Mouse (Mus musculus) c-Kit-positive CD71-positive TER-119-negative erythroid progenitor cells, embryonic 14.5 days (primary cell): Measurements from ENCODE around the gene Qser1.

ENCODE experiments used
- DNase-seq: peaks from one replicate; pipeline ENCODE4 v3.0.0-alpha.2; 2013; ENCODE audit warnings: low read depth

The Qser1 gene

DNA sequence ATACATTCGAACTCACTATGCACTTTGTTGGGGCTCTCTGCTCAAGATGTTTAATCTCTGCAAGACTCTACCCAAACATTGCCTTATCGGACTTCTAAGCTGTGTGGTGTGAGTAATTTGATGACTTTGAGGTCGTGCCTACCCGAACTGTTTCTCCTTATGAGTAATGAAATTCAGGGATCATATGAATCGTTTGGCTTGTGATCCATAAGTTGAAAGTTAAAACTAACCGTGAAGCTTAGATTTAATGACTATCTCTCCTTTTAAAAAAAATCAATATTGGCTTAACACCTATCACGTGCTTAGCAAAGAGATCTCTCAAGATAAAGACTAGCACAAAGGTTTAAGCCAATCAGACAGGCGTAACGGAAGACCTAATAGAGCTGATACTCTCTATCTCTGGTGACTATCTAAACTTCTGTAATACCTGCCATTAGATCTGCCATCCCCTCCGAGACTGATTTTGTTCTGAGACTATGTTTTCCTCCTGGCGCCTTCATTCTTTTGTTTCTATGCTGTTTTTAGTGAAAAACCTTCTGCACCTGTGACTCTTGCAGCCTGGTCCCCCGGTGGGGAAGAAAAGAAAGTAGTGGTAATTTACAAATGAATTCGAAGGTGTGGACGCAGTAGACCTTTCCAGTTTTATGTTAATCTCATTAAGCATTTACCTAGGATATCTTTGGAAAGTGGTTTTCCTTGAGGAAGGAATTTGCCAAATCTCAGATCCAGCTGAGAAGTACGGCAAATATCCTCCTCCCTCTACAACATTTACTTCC lies 1.2 kb upstream of the Qser1 start:
- no peak for DNase-seq

DNA sequence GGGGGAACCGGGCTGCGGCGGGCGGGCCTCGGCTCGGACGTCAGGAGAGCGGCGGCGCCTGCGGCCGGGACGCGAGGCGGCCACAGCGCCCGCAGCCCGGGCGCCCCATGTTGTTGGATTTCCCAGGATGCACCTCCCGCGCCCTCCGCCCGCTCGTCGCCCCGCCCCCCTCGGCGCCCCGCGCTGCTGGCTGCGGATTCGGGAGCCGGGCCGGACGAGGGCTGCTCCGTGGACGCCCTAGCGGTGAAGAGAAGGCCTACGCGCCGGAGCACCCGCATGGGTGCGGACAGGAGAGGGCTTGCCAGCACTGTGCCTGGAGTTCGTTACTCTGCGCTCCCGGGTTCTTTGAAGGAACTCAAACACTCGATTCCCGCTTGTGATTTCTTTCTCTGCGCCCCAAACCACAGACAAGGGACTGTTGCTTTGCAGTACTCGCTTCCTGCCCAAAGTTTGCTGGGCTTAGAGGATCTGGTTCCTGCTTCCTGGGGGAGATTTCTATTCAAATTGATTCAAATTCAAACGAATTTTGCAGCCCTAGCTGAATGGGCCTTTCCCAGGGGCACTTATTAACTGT lies 393 bp upstream of the Qser1 start:
- DNase-seq, result peak; percentile 71

DNA sequence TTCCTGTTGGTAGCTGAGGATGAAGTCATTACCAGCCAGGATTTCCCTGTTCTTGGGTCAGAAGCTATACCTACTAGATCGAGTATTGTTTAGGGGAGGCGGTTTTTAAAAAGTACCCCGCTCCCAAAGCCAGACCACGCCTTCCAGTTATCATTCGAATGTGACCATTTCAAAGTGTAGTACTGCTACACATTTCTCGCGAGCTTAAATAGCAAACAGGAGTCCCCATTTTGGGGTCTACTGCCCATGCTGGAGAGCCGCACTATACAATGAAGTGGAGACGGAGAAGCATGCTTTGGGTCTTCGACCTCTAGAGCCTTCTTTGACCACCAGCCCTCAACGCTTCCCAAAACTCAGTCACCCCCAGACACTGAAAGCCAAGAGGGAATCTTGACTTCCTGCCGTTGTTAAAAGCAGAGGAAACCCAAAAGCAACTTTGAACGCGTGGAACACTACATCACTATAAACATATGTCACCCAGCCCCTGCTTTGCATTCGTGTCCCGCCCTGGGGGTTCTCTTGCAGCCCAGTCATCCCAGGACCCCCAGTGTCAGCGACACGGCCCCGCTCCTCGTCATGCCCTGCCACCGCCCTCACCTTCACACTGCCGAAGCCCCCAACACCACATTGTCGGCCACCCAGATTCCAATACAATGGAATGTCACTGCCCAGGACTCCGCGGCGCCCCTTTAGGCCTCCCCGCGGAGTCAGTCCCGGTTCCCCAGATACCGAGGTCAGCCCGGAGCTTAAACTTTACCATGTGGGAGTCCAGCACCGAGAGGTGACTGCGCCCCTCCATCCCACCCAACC lies 794 bp downstream of the Qser1 start:
- DNase-seq, result peak; percentile 60

DNA sequence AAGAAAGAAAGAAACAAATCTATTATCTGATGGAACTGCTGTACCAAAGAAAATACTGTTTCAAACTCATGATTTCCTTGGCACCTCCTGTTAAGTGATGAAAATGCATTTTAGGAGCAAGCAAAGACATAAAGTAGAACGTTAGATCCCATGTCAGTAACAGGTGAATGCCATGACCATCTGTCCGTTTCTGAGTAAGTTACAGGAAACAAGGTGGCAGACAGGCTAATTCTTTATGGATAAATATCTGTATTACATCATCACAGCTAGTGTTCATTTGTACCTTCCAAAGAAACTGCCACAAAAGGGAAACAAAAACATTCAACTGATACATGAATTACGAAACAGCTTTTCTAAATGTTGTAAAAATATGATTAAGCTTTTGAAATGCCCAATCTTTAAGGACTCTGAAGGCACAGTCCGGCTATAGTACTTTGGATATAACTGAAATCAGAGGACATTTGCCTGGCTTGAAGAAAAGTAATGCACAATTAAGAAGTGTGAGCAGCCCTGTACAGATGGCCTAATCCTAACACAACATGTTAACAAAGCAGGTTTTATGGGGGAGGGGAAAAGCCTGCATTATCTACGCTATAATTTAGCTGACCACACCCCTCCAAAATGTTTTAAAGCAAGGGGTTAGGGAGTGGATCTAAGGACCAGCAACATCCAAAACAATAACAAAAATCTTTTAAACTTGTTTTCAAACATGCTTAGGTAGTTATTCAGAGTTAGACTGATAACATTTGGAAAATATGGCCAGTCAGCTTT lies 2.2 kb downstream of the Qser1 start:
- no peak for DNase-seq

DNA sequence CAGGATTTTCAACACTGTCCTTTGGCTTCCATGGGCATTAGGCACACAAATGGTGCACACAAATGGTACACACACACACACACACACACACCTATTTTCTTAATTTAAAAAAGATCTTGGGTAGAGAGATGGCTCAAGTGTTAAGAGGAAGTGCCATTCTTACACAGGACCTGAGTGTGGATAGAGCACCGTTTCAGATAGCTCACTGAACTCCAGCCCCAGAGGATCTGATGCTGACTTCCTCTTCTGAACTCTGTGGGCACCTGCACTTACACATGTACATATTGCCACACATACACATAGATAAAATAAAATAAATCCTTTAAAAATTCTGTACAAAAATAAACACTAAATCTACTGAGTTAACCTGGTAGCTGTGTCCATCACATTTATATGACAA lies 11.1 kb downstream of the Qser1 start:
- DNase-seq, result no peak

DNA sequence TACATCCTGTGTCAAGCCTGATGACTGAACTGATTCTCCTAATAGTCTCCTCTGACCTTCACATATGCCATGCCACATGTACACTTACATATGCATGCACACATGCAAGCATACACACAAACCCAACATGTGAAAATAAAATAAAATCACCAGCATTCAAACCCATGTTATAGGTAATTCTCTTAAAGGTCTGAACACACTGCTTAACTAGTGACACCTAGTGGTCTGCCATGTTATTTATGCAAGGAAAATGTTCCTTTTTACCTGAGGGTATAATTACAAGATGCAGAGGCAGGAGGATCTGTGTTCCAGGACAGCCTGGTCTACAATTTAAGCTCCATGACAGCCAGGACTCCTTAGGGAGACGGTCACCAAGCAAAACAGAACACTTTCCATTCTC lies 41.8 kb downstream of the Qser1 start:
- DNase-seq, result peak; percentile 19

DNA sequence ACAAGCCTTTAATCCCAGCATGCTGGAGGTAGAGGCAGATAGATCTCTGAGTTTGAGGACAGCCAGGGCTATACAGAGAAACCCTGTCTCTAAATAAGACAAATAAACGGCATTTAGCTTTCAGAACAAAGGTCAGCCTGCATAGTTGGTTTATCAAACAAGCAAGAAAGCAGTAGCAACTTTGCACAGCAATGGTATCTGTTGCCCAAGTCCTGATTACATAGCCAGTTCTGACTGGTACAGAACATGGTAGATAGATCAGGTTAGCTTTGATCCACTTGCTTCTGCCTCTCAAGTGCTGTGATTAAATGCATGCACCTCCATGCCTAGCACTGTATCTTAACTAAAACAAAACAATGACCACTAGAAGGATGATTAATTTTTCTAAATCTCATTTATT lies 47.9 kb downstream of the Qser1 start:
- no peak for DNase-seq

DNA sequence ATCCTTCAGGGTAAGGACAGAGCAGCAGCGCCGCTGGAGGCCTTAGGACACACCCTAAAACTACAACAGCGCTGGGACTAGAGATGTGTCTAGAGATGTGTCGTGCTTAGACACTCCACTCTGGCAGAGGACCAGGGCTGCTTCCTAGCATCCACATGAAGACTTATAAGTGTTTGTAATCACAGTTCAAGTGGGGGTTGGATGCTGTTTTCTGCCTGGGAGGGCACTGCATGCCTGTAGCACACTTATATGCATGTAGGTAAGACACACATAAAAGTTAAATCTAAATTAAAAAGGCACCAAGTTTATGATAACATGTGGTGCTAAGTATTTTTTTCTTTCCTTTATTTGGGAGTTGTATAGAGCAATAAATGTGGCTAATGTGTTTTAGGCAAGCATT lies 52.5 kb downstream of the Qser1 start:
- DNase-seq, result no peak

DNA sequence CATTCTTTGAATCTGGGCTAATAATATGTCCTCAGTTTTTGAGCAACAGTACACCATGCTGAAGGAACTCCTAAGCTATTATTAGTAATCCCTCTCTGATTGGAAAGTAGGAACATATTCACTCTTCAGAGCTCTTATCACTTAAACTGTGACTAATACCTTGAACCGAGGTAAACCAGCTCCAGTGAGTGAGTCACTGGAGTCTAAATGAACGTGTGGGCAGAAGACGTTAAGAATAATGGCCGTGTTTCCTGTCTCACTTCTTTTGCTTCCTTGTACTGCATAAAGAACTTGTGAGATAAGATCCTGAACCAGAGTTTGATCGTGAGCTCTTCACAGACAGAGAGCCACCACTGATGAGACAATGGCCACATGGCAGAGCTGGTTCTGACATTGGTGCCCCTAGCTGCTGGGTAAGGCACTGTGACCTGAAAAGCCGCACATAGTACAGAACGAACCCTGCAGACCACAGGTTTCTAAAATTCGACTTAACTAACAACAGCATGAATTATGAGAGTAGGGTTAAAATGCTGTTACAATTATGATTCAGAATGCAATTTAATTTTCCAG lies 53.3 kb downstream of the Qser1 start:
- no peak for DNase-seq

DNA sequence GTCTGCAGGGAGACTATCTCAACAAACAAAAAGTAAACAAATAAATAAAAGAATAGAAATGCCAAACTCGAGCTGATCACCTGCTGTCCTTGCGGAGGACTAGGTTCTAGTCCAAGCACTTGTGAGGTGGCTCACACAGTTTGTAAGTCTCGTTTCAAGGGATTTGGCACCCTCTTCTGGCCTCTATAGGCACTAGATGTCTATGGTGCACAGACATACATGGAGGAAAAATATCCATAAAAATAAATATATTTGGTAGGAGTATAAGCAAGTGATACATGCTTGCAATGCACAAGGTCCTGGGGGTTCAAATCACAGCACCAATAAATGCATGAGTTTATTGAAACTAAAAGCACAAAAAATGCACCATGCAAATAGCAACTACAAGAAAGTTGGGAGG lies 65.9 kb downstream of the Qser1 start:
- DNase-seq, result peak; percentile 29

DNA sequence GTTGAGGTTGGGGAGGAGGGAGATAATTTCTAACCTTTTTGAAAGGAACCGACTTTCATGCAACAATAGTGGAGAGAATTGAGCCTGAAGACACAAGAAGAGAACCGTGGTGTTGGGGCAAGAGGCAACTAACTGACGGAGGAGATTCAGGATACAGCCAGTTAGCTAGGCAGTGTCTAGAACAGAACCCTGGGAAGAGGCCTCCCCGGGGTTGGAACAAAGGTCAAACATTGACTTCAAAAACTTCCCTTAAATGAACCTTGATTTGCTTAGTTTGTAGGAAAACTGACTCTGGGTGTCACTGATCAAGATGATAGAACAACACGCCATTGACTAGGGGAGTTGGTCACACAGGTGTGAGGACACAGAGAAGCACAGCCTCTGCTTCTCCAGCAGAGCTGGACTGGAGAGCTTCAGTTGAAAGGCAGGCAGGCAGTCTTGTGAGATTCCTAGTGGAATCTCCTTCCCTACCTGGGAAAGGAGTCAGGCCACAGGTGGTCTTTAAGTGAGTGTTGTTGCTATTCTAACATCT lies 67.8 kb downstream of the Qser1 start:
- DNase-seq, result no peak

DNA sequence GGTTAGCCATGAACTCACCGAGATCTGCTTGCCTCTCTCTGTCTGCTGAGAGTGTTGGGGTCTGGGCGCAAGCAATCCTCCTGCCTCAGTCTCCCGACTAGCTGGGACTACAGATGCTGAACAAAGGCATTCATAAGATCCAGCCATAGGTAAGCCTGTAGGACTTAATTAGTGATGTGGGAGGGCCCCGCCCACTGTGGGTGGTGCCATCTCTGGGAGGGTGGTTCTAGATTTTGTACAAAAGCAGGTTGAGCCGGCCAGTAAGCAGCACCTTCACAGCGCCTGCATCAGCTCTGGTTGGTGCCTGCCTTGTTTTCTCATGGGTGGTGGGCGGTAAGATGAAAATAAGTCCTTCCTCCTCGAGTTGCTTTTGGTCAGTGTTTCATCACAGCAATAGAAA lies 70.3 kb downstream of the Qser1 start:
- peak; percentile 56 for DNase-seq

DNA sequence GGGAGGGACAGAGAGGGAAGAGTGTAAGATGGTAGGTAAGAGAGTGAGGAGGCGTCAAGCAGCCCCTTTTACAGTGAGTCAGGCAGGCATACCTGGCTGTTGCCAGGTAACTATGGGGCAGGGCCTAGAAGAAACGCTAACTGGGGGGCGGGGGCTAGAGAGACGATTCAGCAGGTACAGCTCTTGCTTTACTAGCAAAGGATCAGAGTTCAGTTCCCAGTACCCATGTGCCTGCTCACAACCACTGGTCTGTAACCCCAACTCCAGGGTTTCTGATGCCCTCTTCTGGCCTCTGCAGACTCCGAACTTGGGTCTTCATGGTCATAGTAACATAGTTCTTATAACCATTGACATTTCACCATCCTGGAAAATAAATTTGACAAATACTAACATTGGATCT lies 72.6 kb downstream of the Qser1 start:
- DNase-seq, result no peak

DNA sequence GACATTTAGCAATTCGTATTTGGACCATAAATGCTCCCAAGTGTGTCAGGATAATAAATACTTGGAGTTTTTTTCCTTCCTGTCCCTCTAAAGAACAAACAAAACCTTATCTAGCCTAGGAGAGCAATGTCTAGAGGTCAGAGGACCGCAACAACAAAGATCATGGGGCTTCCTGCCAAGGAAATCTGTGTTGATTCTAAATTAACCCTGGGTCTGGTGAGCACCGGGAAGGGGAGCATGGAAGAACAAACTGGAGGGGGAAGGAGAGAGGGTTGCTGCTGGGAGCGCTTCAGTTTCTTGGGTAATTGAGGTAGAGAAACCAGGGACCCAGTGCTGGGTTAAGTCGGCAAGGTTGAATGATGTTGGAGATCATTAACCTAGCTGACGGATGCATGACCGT lies 73.4 kb downstream of the Qser1 start:
- no peak for DNase-seq

DNA sequence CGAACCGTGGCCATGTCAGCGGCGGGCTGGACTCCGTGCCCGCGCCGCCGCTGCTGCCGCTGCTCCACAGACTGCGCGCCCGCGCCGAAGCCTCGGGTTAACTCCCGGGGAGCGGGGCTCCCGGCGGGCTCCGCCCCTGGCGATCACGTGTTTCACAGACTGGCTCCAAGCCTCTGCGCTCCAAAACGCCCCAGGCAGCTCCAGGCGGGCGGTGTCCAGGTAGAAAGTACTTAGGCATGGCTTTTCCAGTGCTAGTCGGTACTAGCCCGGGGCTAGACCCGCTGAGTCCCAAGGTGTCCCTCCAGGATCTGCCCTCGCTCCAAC lies 73.9 kb downstream of the Qser1 start, which contains the start of gene Depdc7:
Gene Depdc7 (minus strand): TSS at position 138 of the 324 bp plus-strand sequence.
- DNase-seq, result peak; percentile 83

DNA sequence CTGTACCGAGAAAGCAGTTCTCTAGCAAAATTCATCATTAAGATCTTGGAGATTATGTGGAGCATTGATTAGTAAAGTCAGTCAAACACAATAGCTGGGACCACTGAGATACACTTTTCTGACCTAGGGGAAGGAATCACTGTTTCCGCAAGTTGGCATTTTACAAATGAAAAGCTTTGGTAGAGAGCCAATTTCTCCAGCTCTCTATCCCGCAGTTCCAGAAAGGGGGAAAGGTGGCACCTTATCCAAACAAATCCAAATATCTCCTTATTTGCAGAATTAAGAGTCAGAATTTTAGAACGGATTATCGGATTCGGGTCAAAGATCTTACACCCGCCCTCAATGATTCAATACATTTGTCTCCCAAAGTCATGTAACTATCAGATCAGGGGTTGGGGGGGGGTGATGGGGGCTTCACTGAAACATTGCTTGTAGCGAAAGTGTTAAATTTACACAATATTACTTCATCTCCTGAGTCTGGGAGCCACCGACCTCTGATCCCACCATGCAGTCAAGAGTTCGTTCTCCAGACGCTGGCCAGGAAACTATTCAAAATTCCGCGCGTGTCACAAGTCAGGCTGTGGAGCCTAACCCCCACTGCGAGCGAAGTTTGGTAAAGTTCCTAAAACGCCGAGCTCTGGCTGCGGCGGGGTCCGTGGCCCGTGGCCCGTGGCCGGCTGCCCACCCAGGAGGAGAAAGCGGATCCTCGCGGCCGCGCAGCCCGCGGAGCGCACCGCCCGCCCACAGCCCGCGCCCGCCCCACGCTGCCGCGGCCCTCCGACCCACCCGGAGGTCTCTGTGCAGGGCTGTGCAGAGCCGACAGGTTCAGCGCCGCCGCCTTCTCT lies 74.4 kb downstream of the Qser1 start:
- DNase-seq, result no peak

DNA sequence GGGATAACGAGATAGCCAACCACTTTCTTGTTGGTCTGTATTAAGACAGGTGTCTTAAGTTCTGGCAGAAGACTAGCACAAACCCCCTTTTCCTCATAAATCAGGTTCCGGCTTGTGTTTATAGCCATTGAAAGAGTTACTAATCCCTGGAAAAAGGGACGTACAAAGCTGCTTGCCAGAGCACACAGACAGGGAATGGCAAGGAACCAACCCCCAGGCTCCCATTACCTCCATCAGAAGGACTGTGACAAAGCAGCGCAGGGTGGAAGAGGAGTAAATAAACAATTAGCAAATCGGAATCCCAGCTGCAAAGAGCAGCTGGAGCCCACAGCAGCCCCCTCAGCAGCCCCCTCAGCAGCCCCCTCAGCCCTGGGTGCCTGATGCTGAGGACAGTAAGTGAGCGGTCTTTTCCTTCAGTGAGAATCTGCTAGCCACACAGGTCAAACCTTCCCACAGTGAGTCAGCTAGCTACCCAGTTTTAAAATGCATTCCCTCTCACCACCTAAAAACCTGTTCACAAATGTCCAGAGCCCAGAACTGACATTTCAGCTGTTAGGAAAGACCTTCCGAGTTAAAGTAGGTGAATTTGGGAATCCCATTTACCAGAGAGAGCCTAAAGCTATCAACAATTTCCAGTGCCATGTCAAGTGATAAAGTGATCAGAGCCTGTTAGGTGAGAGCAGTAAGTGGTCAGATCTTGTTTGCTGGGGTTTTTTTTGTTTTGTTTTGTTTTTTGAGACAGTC lies 75.4 kb downstream of the Qser1 start:
- no peak for DNase-seq

DNA sequence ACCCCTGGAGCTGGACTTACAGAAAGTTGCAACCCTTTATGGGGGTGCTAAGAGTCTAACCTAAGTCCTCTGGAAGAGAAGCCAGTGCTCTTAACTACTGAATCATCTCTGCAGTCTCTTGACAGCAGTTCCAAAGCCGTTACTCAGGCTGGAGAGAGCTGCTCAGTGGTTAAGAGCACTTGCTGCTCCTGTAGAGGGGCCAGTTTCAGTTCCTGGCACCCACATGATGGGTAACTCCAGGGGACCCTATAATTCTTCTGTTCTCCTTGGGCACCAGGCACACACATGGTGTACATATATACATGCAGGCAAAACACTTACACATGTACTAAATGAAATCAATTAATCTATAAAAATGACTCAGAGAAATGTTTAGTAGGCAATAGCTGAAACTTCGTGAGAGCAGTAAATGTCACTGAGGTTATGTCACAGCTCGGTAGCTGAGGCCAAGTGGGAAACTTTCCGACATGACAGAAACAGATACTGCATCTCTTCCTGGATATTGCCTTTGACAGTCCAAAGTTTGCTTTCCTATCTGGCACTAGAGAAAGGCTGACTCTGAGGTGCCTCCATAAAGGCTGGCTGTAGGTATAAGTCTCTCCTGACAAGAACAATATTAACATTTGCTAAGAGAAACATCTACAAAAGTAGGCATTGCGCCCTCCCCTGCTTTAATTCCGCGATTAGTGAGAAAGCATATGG lies 76.2 kb downstream of the Qser1 start:
- no peak for DNase-seq

DNA sequence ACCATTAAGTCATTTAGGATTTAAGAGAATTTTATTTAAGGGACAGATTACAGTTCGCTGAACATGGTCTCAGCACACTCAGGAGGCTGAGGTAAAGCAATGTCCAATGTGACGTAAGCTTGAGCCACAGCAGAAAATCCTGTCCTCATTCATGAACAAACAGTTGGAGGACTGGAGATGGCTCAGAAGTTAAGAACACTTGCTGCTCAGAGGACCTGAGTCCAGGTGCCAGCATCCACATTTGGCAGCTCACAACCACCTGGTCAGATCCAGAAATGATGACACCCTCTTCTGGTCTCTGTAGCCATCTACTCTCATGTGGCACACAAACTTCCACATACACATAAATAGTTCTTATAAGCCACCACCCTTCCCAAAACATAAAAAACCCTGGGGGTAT lies 76.9 kb downstream of the Qser1 start:
- DNase-seq, result no peak

DNA sequence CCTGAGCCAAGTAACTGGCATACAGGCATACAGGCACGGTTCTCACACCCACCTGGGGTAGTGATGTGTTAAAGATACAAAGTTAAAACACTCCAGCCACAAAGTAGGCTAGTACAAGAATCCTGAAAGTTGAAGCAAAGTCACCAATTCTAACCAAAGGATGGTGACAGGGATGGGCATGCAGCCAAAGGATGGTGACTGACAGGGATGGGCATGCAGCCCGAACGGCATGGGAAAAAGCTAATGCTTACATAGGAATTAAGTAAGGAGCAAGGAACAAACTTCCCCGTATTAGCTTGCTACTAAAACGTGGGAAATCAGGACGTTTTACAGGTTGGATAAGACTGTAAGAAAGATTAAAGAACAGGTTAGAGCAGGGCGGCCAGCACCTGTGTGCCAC lies 80.3 kb downstream of the Qser1 start:
- no peak for DNase-seq
